ENCODE assay signal across 9 mouse cellular contexts in the genomic region with DNA sequence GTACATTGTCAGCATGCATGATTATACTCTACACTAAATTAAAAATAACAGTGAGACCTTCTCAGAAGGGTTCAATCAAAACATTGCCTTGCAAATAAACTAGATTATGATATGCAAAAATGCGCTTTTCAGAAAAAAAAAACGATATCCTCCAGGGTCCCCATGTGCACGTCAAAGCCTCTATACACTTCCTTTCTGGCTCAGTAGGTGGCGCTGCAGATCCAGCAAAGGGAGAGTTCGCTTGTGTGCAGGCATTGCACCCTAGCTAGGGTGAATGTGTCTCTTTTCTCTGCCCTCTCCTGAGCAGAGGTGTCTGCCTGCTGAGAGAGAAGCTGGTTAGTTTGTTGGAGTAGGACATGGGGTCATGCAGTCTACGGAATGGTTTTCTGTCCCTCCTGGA.
DNase-seq lines count a peak whose midpoint lies in the region; ATAC-seq and TF ChIP-seq lines count a peak whose summit lies in the region.
"Had no signal": no experiment of that assay in that cellular context is flagged by ENCODE, and none has a peak within 500 bp of the region (broad histone marks: within the 10 kb centered on the region; RNA-seq: fewer than 3 reads in every experiment).

No protein-coding gene starts in this region.

- WGBS in forebrain, embryonic 12.5 days: 15% methylated on average over 6 of the region's 6 CpGs
- 9% methylated on average over 6 of the region's 6 CpGs for WGBS in large intestine, adult 2 months
- WGBS in lung, embryonic 14.5 days: 8% methylated on average over 6 of the region's 6 CpGs
- 9% methylated on average over 6 of the region's 6 CpGs for WGBS in olfactory bulb, adult 2 months

- peak; percentile 15 for DNase-seq in c-Kit-negative CD71-positive TER-119-positive erythroid progenitor cells, embryonic 14.5 days (ENCODE audit: low read depth, low spot score)
- DNase-seq in heart, postnatal 25 days (ENCODE audit: low spot score): peak; percentile 31
- peak; percentile 60 for DNase-seq in large intestine, adult 2 months (ENCODE audit: low read depth, low spot score)
- peak; percentile 95 for DNase-seq in lung, embryonic 14.5 days
- DNase-seq in thymus, adult 18-20 months: peak; percentile 63 to 69

- H3K27me3 ChIP-seq in E14TG2a.4 (ENCODE audit: insufficient read depth, low read length): peaks cover 9% of the 10 kb centered on the region; the same call in 1 of the 2 replicates
- peaks cover 5% of the 10 kb centered on the region; the same call in 1 of the 2 replicates for H3K27me3 ChIP-seq in forebrain, embryonic 12.5 days
- no peaks in the 10 kb centered on the region for H3K27me3 ChIP-seq in lung, embryonic 14.5 days (ENCODE audit: insufficient read depth, low read length)
- H3K27me3 ChIP-seq: heart, embryonic 13.5 days had no signal

- no peaks in the 10 kb centered on the region for H3K9me3 ChIP-seq in E14TG2a.4 (ENCODE audit: low read length)
- H3K9me3 ChIP-seq in forebrain, embryonic 12.5 days: no peaks in the 10 kb centered on the region
- no peaks in the 10 kb centered on the region for H3K9me3 ChIP-seq in lung, embryonic 14.5 days (ENCODE audit: low read depth, low read length)
- H3K9me3 ChIP-seq: heart, embryonic 13.5 days had no signal

- no peak overlapping the region for H3K9ac ChIP-seq in forebrain, embryonic 12.5 days
- H3K9ac ChIP-seq in lung, embryonic 14.5 days: no peak overlapping the region
- H3K9ac ChIP-seq: heart, embryonic 13.5 days had no signal

- no peak overlapping the region for H3K4me2 ChIP-seq in forebrain, embryonic 12.5 days
- H3K4me2 ChIP-seq in lung, embryonic 14.5 days: no peak overlapping the region
- H3K4me2 ChIP-seq: heart, embryonic 13.5 days had no signal

- intact Hi-C loops in heart, postnatal 25 days (cut with DNase I): loop anchor here (5.0 to 10.0 kb wide), 5 partner anchors 55 to 720 kb away; partner anchors contain the start of genes Asah2 and Minpp1

- no peaks in the 10 kb centered on the region for H3K36me3 ChIP-seq in E14TG2a.4 (ENCODE audit: insufficient read depth, low read length)
- no peaks in the 10 kb centered on the region for H3K36me3 ChIP-seq in forebrain, embryonic 12.5 days (replicated peaks)
- no peaks in the 10 kb centered on the region for H3K36me3 ChIP-seq in lung, embryonic 14.5 days (ENCODE audit: insufficient read depth)
- H3K36me3 ChIP-seq: heart, embryonic 13.5 days had no signal

- no peak for TF ChIP-seq POLR2A in olfactory bulb, adult 2 months (IDR thresholded peaks at IDR 0.05; ENCODE audit: insufficient read depth, low read depth, low read length)

- no peak overlapping the region for H3K4me3 ChIP-seq in E14TG2a.4 (replicated peaks; ENCODE audit: low read length)
- no peak overlapping the region for H3K4me3 ChIP-seq in forebrain, embryonic 12.5 days (replicated peaks)
- no peak overlapping the region for H3K4me3 ChIP-seq in lung, embryonic 14.5 days (ENCODE audit: low read depth, low read length)
- H3K4me3 ChIP-seq in olfactory bulb, adult 2 months (ENCODE audit: insufficient read depth, low read depth, low read length): no peak overlapping the region
- H3K4me3 ChIP-seq: heart, embryonic 13.5 days had no signal

- H3K27ac ChIP-seq in forebrain, embryonic 12.5 days: no peak overlapping the region
- H3K27ac ChIP-seq in lung, embryonic 14.5 days (ENCODE audit: low read depth): no peak overlapping the region
- H3K27ac ChIP-seq in olfactory bulb, adult 2 months (ENCODE audit: insufficient read depth, low read depth, low read length): no peak overlapping the region
- H3K27ac ChIP-seq: heart, embryonic 13.5 days had no signal

- peak; percentile 89 for ATAC-seq in forebrain, embryonic 12.5 days (ENCODE audit: low FRiP score)
- peak; percentile 83 for ATAC-seq in lung, embryonic 14.5 days (ENCODE audit: insufficient read depth)

- TF ChIP-seq CTCF in E14TG2a.4 (conservative IDR thresholded peaks at IDR 0.05; ENCODE audit: low read length): peak; percentile 95
- peak; percentile 97 for TF ChIP-seq CTCF in lung, embryonic 14.5 days (IDR thresholded peaks at IDR 0.05; ENCODE audit: low read depth)
- TF ChIP-seq CTCF in olfactory bulb, adult 2 months (IDR thresholded peaks at IDR 0.05; ENCODE audit: insufficient read depth, low read depth, low read length): peak; percentile 70

- no peaks in the 10 kb centered on the region; the same call in 1 of the 2 replicates for H3K4me1 ChIP-seq in E14TG2a.4 (replicated peaks; ENCODE audit: low read depth, low read length)
- no peaks in the 10 kb centered on the region for H3K4me1 ChIP-seq in forebrain, embryonic 12.5 days
- H3K4me1 ChIP-seq in lung, embryonic 14.5 days (ENCODE audit: insufficient read depth): no peaks in the 10 kb centered on the region
- no peaks in the 10 kb centered on the region for H3K4me1 ChIP-seq in olfactory bulb, adult 2 months (ENCODE audit: control insufficient read depth, insufficient read depth, low read length)

Comparison
In these comparisons a context has a peak if more than half of its experiments do, and no peak if none do; other contexts are left out.
1. DNase-seq: peak in every context shown above with its lines; median percentile 95 in lung, embryonic 14.5 days; 66 in thymus, adult 18-20 months; 60 in large intestine, adult 2 months; 31 in heart, postnatal 25 days; 15 in c-Kit-negative CD71-positive TER-119-positive erythroid progenitor cells, embryonic 14.5 days.